Mouse (Mus musculus): ENCODE measurements around the gene Crybg2.
A peak's percentile ranks its signal among the peaks of the same experiment; 100 is the strongest.

Crybg2 gene

DNA sequence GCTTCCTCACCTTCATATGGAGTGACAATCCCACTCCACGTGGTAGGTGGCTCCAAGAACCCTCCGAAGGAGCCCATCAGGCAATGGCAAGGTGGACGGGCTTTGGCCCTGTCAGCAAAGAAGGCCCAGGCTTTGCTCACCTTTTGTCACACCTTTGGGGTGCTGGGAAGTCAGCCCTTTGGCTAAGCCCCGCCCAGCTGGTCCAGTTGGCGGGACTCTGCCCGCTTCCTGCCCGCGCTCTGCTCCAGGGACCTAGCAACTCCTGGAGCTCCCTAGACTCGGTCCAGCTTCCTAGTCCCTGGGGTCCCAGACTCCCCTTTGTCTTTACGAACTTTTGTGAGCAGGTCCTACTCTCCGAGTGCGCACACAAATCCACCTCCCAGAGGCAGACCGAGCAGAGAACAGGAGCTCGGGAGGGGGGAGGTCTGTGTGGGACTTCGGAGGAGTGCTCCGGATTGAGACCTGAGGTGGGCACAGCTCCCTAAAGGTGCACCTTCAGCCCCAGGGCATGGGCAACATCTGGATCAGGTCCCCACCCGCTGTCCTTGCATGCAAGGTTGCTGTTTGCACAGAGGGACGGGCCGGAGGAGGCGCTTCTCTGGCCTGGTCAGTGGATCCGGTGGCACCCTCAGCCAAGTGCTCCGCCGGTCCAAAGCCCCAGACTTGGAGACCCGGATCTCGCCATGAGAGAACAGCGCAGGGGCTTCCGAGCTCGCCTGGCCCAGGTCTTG lies at the start of gene Crybg2:
TSS of gene Crybg2 (plus strand) at position 681 of the 731 bp plus-strand sequence.
- H3K36me3 ChIP-seq (ENCODE audit: control insufficient read depth, insufficient read depth, low read length, poor library complexity, severe bottlenecking) = no peaks in the 10 kb centered on the region
- no peak for DNase-seq (ENCODE audit: low read depth, low spot score)
- H3K27me3 ChIP-seq (ENCODE audit: control insufficient read depth, insufficient read depth, low read length, poor library complexity, severe bottlenecking) = no peaks in the 10 kb centered on the region

DNA sequence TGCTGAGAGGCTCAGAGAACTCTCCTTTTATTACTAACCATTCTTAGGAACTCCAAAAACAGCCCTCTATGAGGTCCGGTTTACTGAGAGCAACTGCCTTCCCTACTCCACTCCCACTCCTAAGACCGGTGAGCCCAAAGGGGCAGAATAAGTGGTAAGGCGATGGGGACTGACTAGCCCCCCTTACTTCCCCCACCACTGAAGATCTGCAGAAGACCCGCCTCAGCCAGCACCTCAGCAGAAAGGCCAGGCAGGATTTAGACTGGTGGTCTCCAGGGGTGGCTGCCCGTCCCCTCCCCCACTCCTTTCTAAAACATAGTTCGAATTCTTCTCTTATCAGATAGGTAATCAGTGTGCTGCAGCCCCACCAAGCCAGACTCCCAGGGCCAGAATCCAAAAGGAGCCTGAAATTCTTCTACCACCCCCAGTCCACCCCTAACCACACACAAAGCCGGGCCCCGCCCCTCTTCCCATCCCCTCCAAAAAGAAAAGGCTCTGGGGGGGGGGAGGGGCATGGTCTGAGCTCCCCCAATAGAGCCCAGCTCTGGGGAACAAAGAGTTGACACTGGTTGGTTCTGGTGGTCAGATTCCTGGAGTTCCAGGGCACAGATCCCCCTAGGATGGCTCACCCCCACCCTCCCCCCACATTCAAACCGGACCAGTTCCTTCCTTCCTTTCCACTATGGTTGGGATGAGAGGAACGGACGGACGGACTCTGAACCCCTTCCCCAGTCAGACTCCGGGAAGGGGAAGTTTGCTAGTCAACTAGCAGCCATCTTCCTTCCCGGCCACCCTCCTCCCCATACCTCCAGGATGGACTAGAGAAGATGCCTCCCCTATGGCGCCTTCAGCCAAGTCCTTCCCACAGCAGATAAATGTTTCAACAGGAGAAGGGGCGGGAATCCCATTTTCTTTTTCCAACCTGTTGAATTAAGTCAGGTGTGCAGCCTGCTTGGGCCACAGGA lies 48.9 kb upstream of the Crybg2 start:
- DNase-seq (ENCODE audit: low read depth, low spot score) = no peak
- H3K27me3 ChIP-seq (ENCODE audit: control insufficient read depth, insufficient read depth, low read length, poor library complexity, severe bottlenecking) = no peaks in the 10 kb centered on the region
- H3K36me3 ChIP-seq (ENCODE audit: control insufficient read depth, insufficient read depth, low read length, poor library complexity, severe bottlenecking) = no peaks in the 10 kb centered on the region

DNA sequence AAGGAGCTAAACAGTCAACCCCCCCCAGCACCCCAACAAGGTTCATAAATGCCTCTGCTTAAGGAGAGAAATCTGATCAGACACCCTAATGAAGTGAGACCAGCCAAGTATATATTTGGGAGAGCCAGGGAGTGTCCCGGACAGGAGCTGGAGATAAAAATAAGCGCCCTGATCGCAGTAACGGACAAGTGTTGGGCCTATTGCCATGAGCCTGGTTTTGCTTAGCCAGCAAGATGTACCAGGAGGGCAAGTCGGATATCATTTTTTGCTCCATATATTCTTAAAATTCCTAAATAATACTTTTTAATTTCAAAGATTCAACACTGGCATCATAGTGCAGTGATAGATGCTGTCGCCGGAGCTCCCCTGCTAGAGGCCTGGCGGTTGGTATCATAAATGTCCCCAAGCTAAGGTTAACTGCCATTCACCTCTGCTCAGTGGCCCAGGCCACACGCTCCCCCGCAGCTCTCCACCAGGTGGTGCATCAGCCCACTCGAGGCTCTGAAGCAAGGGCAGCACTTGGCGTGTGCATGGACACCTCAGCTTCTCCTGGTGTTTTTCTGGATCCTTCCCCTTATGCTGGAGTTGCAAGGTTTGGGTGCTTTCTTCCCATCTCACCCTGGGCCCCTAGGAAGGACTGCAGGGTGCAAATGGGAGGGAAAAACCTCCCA lies 47.6 kb upstream of the Crybg2 start:
- Histone ChIP-seq H3K36me3 (ENCODE audit: control insufficient read depth, insufficient read depth, low read length, poor library complexity, severe bottlenecking) (no peaks in the 10 kb centered on the region), H3K27me3 (ENCODE audit: control insufficient read depth, insufficient read depth, low read length, poor library complexity, severe bottlenecking) (no peaks in the 10 kb centered on the region)
- peak; percentile 46 for DNase-seq (ENCODE audit: low read depth, low spot score)

DNA sequence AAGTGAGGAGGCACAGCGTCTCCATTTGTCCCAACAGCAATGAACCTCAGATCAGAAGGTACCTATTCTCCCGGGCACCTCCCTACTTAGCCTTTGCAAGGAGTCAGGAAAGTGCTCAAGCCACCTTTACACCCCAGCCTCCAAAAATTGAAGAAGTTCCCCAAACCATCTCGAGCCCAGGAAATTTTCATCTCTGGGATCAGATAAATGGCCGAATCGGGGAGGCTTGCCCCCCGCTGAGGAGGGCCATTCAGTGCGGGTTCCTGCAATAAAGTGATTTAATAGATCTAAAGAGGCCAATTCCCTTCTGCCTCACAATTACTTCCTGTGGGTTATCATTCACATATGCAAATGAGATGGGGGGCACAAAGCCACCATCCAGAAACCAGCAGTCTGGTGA lies 44.4 kb upstream of the Crybg2 start:
- DNase-seq (ENCODE audit: low read depth, low spot score) = no peak
- no peaks in the 10 kb centered on the region for H3K27me3 ChIP-seq (ENCODE audit: control insufficient read depth, insufficient read depth, low read length, poor library complexity, severe bottlenecking)

DNA sequence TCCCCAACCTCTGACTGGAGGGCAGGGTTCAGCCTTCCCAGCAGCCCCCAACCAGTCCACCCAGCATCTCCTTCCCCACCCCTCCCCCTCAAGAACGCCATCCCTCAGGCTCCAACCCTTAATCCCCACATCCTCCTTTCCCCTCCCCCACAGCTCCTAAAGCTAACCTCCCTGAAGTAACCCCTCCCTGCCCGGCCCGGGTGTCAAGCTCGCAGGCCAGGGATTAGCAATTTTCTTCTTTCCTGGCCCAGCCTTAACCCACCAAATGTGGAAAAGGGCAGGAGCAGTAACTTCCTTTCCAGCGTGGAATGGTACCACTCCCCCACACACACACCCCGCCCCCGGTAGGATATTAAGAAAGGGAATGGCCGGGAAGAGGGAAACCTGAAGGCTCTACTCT lies 43.8 kb upstream of the Crybg2 start:
- no peak for DNase-seq (ENCODE audit: low read depth, low spot score)
- no peaks in the 10 kb centered on the region for H3K36me3 ChIP-seq (ENCODE audit: control insufficient read depth, insufficient read depth, low read length, poor library complexity, severe bottlenecking)
- no peaks in the 10 kb centered on the region for H3K27me3 ChIP-seq (ENCODE audit: control insufficient read depth, insufficient read depth, low read length, poor library complexity, severe bottlenecking)

More for the DNA sequence above, 44.4 kb upstream of the Crybg2 start:
- no peaks in the 10 kb centered on the region for H3K36me3 ChIP-seq (ENCODE audit: control insufficient read depth, insufficient read depth, low read length, poor library complexity, severe bottlenecking)

DNA sequence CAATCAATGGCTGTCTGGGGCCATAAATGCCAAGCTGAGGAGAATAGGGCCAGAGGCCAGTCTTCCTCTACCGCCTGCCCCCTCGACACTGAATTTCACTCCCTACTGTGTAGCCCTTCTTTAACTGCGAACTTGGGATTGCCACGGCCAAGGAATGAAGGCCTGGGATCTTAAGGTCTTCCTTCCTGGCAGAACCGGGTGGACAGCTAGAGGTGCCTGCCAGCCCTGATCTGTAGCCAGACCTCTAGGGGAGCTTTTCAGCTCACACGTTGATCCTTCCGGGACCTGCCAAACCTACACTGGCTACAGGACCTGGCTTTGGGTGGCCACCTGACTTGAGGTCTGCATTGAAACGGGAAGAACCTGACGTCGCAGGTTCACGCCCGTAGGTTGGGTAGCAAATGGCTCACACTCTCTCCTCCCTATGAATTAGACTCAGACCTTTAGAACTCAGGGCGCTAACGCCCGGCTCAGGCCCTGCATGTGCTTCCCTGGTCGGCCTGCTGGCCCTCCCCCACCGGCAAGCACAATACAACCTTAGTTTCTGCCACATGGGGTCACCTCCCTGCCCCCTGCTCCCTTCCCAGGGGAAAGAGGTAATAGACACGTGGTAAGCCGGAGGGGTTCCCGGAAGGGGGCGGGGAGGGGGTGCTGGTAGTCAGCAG lies 43.3 kb upstream of the Crybg2 start:
- H3K27me3 ChIP-seq (ENCODE audit: control insufficient read depth, insufficient read depth, low read length, poor library complexity, severe bottlenecking) = no peaks in the 10 kb centered on the region
- H3K36me3 ChIP-seq (ENCODE audit: control insufficient read depth, insufficient read depth, low read length, poor library complexity, severe bottlenecking) = no peaks in the 10 kb centered on the region
- peak; percentile 24 for DNase-seq (ENCODE audit: low read depth, low spot score)

DNA sequence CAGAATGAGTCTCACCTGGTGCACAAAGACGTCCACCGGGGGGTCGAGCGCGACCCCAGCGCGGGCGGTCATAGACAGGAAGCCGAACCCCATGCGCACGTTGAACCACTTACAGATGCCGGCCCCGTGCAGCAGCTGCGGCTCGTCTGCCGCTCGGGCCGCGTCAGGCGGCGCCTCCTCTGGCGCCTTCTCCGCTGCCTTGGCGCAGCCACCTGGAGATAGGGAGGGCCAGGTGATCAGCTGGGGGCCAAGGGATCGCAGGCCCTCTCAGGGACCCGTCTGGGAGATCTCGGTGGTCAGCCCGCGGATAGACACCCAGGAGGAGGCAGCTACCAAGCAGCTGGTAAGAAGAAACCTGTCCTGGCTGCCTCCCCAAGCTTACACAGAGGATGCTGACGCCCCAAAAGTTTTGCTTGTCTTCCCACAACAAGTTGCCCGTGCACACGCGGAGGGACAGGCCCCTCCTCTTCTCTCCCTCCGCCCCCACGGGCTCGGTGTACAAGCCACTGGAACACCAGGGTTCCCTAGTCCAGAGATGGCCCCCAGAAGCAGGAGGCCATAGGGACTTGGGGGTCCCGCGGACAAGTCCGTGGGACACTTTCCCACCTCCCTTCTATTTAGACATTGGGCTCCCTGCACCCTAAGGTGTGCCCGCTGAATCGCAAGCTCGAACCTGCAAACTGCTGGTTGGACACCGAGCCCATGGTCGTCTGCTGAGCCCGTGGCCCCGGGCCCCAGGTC lies 42.4 kb upstream of the Crybg2 start:
- Histone ChIP-seq H3K27me3 (ENCODE audit: control insufficient read depth, insufficient read depth, low read length, poor library complexity, severe bottlenecking) (no peaks in the 10 kb centered on the region), H3K36me3 (ENCODE audit: control insufficient read depth, insufficient read depth, low read length, poor library complexity, severe bottlenecking) (no peaks in the 10 kb centered on the region)
- no peak for DNase-seq (ENCODE audit: low read depth, low spot score)

DNA sequence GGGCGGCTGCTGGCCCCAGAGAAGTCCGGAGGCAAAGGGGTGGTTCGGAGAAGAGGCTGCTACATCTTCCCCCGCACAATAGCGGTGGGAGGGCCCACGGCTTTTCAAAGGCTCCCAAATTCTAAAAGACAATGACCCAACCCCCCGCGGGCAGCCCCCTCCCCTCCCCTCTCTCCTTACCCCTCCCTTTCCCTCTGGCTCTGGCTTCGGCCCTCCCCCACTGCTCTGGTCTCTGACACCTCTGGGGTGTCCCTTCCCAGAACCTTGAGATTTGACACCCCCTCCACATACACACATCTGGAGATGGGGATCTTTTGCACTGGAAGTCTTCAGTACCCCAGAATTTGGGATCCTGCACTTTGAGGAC lies 41.9 kb upstream of the Crybg2 start, which contains the start of gene Lin28a:
TSS of gene Lin28a (minus strand) at position 63 of the 367 bp plus-strand sequence.
- H3K27me3 ChIP-seq (ENCODE audit: control insufficient read depth, insufficient read depth, low read length, poor library complexity, severe bottlenecking) = no peaks in the 10 kb centered on the region
- DNase-seq (ENCODE audit: low read depth, low spot score) = no peak
- H3K36me3 ChIP-seq (ENCODE audit: control insufficient read depth, insufficient read depth, low read length, poor library complexity, severe bottlenecking) = no peaks in the 10 kb centered on the region

DNA sequence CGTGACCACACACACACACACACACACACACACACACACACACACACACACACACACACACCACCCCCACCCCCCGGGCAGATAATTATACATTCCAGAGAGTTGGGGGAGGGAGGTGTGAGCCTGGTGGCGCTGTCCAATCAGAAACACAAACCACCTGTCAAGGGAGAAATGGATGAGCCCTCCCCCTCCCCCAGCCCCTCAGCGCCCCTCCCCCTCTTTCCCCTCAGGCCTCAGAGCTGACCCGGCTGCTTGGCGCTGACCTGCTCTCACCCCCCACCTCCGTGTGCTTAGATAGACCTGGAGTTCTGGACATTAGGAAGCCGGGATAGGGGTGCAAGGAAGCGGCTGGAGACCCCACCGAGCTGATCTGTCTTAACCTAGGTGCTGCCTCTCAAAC lies 41.4 kb upstream of the Crybg2 start:
- no peaks in the 10 kb centered on the region for H3K27me3 ChIP-seq (ENCODE audit: control insufficient read depth, insufficient read depth, low read length, poor library complexity, severe bottlenecking)
- DNase-seq (ENCODE audit: low read depth, low spot score) = no peak
- no peaks in the 10 kb centered on the region for H3K36me3 ChIP-seq (ENCODE audit: control insufficient read depth, insufficient read depth, low read length, poor library complexity, severe bottlenecking)

DNA sequence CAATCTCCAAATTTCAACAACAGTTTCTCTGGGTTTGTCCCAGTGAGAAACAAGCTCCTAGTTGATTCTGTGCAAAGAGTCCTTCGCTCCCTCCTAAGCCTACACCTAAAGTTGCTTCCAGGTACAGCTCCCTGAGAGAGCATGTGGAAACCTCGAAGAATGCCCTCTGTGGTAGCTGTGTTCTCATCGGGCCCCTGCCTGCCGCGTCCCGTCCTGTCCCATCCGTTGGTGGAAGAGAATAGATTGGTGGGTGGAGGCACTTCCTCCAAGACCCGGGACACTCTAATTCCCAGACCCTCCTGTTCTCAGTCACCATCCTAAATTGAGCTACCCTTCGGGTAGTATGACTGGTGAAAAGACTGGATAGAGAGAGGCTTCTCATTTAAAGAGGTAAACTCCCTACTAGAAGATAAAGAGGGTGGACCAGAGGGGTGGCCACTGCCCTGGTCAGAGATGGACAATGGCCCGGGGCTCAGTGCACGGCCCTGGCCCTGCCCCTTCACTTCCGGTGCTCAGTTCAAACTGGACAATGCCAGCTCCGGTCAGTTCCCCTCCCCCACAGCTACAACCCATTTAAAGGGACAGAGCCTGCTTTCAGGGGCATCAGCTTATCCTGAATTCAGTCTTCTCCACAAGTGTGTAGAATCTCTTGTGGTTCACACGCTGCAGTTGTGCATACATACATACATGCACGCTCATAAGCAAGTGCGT lies 40.8 kb upstream of the Crybg2 start:
- H3K36me3 ChIP-seq (ENCODE audit: control insufficient read depth, insufficient read depth, low read length, poor library complexity, severe bottlenecking) = no peaks in the 10 kb centered on the region
- H3K27me3 ChIP-seq (ENCODE audit: control insufficient read depth, insufficient read depth, low read length, poor library complexity, severe bottlenecking) = no peaks in the 10 kb centered on the region
- DNase-seq (ENCODE audit: low read depth, low spot score) = no peak

DNA sequence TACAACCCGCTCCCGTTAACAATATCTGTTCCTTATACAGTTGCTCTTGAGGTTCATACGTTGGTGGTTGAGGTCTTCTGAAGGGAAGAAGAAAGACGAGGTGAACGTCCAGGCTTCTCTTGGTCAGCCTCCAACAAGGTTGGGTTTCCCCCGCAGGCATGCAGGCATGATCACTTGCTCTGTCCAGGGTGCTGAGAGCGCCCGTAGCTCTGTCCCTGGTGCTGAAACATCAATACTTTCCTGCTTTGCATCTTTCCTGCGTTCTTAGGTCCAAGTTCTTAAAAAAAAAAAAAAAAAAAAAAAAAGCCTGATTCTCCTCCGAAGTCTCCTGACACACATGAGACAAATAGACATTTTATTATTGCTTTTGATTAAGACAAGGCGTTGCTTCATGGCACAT lies 40.0 kb upstream of the Crybg2 start:
- Histone ChIP-seq H3K27me3 (ENCODE audit: control insufficient read depth, insufficient read depth, low read length, poor library complexity, severe bottlenecking) (no peaks in the 10 kb centered on the region), H3K36me3 (ENCODE audit: control insufficient read depth, insufficient read depth, low read length, poor library complexity, severe bottlenecking) (no peaks in the 10 kb centered on the region)
- DNase-seq (ENCODE audit: low read depth, low spot score) = peak; percentile 74

DNA sequence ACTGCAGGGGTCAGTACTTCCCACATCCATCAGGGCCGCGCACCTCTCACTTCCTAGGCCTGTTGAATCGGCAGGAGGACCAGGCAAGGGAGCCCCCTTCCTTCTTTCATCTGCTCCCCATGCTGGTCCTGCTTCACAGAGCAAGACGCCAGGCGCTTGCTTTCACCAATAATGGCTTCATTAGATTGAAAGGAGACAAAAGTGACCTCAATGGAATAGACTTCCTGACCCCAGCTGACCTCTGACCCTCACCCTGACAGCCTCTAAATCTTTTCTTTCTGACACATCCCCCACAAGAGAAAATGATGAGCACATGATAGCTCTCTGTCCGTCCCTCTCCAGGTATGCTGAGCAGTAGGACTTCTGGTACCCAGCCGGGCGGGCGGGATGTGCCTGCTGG lies 34.8 kb upstream of the Crybg2 start:
- Histone ChIP-seq H3K27me3 (ENCODE audit: control insufficient read depth, insufficient read depth, low read length, poor library complexity, severe bottlenecking) (no peaks in the 10 kb centered on the region), H3K36me3 (ENCODE audit: control insufficient read depth, insufficient read depth, low read length, poor library complexity, severe bottlenecking) (no peaks in the 10 kb centered on the region)
- DNase-seq (ENCODE audit: low read depth, low spot score) = no peak

DNA sequence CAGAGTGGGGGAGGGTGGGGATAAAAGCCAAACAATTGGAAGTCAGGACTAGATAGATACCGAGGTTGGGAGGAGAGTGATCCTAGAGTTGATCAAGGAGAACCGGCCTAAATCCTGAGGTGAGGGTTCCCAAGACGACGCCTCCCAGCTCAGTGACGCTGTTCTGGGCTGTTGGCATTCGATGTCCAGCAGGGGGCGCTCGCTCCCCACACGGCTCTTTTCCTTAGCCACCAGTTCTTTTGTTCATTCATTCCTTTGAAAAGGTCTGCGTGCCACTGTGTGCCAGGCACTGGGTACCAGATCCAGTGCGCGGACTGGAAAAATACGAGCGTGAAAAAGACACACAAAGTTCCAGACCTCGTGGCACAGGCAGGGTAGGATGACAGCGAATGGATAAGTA lies 24.7 kb upstream of the Crybg2 start:
- DNase-seq (ENCODE audit: low read depth, low spot score) = peak; percentile 86
- H3K27me3 ChIP-seq (ENCODE audit: control insufficient read depth, insufficient read depth, low read length, poor library complexity, severe bottlenecking) = no peaks in the 10 kb centered on the region
- no peaks in the 10 kb centered on the region for H3K36me3 ChIP-seq (ENCODE audit: control insufficient read depth, insufficient read depth, low read length, poor library complexity, severe bottlenecking)
